Mouse (Mus musculus): ENCODE measurements at regions not wholly inside any gene's neighbourhood (a gene's known extent, or its start where the extent isn't known, plus 50 kb on each side); places are given as distances from the start of the nearest gene placed in this dataset.

GRCm38 (mm10) chr2:72749495-72749894 is 230.8 kb downstream of the Sp3 start:
- no peak for TF ChIP-seq CTCF (IDR thresholded peaks at IDR 0.05 in 2 of 3, conservative IDR thresholded peaks at IDR 0.05 in 1 of 3; ENCODE audit: control insufficient read depth in 1 of 3, insufficient read depth in 1 of 3, low read depth in 2 of 3, low read length in 3 of 3, poor library complexity in 1 of 3, severe bottlenecking in 1 of 3)
- no peak for TF ChIP-seq POLR2A (IDR thresholded peaks at IDR 0.05; ENCODE audit: control insufficient read depth in 1 of 2, insufficient read depth in 1 of 2, low read depth in 1 of 2, low read length in 2 of 2, poor library complexity in 1 of 2)

All from MEL (cell line).